Mouse (Mus musculus): ENCODE measurements around the gene Ift43.

DNA sequence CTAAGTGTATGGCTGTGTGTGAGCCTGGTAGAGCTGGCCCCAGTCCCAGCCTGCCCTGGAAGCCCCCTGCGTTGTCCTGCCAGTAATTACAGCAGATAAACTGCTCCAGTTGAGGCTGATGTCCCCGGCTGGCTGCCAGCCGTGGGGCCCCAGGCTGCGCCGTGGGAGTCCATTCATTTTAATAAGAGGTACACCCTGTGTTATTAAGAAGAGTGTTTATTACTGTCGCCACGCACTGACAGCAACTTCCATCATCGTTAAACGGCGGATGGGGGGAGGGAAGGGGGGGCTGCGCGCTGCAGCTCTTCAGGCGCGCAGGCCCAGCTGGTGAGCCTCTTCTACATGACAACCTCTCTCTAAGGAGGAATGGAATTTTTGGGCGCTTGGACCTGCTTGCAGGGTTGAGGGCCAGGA lies 109.7 kb downstream of the Ift43 start:
- TF ChIP-seq GATA1 (IDR thresholded peaks at IDR 0.05; ENCODE audit: low read length) (no peak), TAL1 (IDR thresholded peaks at IDR 0.05; ENCODE audit: low read length) (no peak)
